Mouse (Mus musculus) kidney, postnatal 14 days (tissue): ENCODE data around the gene Isoc2b.
A peak's percentile ranks its signal among the peaks of the same experiment; 100 is the strongest.

ENCODE experiments used
- DNase-seq: peaks from one replicate; pipeline ENCODE4 v3.0.0; 2022; ENCODE audit warnings: mixed read lengths

The Isoc2b gene

DNA sequence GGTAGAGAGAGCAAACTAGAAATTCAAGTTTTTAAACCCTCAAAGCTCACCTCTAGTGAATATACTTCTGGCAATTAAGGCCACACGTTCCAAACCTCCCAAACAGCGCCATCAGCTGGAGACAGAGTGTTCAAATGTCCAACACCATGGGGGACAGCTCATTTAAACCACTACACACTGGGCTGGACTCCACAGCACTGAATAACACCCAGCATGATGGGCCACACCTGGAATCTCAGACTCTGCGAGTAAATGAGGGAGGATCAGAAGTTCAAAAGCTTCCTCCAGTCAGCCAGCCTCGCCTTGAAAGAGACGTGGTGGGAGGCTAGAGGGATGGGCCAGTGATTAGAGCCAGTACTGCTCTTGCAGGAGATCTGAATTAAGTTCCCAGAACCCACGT lies at the start of gene Isoc2b:
Isoc2b (minus strand) TSS at position 126 of the 400 bp plus-strand sequence.
- DNase-seq, result no peak

DNA sequence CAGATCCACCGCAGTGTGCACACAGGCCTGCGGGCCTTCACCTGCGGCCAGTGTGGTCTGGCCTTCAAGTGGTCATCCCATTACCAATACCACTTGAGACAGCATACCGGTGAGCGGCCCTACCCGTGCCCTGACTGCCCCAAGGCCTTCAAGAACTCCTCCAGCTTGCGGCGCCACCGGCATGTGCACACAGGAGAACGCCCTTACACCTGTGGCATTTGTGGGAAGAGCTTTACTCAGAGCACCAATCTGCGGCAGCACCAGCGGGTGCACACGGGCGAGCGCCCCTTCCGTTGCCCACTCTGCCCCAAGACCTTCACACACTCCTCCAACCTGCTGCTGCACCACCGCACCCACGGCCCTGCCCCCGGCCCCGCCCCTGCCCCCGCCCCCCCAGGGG lies 49.0 kb upstream of the Isoc2b start:
- DNase-seq, result no peak

DNA sequence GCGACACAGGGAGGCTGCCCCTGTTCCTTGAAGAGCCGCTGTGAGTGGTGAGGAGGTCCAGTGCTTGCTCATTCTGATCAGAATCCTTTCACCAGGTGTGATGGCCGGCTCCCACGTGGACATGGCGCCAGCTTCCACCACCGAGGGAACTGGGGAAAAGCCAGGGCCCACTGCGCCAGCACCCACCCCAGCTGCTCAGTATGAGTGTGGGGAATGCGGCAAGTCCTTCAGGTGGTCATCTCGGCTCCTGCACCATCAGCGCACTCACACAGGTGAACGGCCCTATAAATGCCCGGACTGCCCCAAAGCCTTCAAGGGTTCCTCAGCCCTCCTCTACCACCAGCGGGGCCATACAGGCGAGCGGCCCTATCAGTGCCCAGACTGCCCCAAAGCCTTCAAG lies 48.6 kb upstream of the Isoc2b start:
- DNase-seq, result no peak

DNA sequence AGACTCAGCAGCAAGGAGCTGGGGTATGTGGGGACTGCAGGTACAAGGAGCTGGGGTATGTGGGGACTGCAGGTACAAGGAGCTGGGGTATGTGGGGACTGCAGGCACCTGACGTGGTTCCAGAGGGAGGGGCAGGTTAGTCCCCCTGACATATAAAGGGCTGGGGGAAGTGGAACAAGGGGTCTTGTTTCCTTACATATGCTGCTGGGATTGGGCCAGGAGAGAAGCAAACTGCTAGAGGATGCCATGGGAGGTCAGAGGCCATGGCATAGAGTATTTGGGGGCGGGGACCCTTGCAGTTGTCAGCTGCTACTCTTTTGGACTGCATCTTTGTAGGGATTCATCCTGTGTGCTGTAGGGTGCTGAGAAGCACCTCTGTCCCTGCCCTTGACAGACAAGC lies 47.4 kb upstream of the Isoc2b start:
- DNase-seq, result no peak

DNA sequence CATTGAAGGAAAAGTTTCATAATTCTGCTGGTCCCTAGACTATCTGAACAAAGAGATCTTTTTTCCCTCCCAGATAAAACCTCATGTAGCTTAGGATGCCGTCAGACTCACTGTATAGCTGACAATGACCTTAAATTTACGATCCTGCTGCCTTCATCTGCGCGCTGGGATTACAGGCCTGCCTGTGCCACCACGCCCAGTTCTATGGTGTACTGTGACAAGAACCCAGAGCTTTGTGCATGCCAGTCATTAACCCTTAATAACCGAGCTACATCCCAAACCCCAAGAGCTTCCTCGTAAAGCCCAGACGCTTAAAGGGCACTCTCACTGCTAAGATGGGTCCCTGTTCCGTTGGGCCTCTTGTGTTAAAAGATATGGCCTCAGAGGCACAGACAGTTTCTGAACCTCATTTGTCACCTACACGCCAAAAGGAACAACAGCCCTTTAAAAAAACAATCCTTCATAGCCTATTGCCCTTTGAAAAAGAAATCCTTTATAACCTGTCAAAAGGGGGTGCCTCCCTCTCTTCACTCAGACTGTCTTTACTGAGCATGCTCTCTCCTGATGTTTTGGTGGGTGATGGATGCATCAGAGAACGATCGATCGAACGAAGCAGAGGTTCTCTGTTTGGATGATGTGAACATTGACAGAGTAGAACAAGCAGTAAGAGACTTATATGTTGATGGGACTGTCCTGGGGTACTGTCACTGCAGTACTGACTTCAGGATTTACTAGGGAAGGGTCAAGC lies 45.8 kb upstream of the Isoc2b start:
- DNase-seq, result peak; percentile 43

DNA sequence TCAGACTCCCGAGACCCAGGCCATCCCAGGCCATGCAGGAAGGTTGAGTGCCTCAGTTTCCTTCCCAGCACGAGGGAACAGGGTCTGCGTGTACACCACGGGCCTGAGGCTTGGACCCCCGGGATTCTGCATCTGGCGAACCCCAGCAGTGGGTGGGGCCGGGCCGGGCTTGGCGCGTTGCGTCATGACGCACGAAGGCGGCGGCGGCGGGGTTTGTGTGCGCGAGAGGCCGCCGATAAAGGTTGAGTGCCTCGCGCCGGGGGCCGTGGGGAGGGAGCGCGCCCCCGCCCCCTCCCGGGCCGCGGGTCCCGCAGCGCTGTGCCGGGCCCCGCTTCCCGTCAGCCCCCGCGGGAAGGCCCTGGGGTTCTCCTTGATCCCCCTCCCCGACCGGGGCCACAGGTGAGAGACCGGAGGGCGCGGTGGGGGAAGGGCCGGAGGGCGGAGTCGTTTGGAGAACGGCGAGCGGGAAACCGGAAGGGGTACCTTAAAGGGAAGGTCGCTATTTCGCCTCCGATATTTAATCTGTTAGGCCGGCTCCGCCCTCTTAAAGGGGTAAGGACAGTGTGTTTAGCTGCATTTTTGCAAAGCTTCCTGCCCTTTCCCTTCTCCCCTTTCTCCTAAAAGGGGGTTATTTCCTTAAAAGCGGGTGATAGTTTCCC lies 45.1 kb upstream of the Isoc2b start, which contains the start of gene Zfp628:
Zfp628 (plus strand) TSS at position 211 of the 659 bp plus-strand sequence.
- DNase-seq, result peak; percentile 96

DNA sequence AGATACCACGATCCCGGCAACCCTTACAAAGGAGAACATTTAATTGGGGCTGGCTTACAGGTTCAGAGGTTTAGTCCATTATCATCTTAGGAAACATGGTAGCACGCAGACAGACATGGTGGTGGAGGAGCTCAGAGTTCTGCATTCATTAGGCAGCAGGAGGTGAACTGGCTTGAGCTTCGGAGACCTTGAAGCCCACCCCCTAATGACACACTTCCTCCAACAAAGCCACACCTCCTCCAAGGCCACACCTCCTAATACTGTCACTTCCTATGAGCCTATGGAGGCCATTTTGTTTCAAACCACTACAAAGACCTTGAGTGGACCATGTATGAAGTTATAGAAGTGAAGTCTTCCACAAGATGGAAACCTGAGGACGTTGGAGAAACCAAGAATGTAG lies 42.2 kb upstream of the Isoc2b start:
- no peak for DNase-seq

DNA sequence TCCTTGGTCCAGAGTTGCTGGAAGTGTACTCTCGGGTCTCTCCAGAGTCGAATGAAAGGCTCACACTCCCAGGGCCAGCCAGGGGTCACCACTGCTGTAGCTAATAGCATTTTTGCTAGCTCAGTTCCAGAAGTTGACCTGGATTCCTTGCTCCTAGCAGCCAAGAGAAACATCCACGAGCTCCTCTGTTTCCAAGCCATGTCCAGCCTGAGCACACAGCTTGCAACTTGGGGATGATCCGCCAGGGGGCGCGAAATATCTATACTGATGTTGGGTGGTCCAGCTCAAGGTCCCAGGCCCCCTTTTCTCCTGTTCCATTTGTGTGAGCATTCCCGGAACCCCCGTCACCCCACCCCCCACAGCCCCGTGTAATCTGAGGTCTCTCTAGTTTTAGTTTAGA lies 41.5 kb upstream of the Isoc2b start:
- DNase-seq, result peak; percentile 66

DNA sequence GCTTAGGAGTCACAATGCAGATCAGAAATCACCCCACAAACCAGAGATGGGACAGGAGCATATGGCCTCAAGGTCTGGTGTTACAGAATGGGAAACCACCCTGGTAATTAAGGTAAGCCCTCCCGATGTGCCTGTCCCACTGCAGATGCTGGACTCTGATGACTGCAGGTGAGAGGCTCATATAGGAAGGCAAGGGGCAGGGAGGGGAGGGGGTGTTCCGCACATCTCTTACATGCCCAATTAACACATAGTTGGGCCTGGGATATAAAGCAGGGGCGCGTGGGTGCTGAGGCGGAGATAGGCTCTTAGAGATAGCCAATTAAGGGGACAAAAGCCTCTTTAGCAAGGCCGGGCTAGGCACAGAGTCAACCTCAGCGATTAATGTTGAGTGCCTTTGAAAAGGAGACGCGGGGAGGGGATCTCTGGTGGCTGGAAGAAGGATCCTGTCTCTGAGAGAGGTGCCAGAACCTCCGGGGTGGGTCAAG lies 36.5 kb upstream of the Isoc2b start, which contains the start of gene Gm36210:
Gm36210 (minus strand) TSS at position 51 of the 485 bp plus-strand sequence.
- no peak for DNase-seq

DNA sequence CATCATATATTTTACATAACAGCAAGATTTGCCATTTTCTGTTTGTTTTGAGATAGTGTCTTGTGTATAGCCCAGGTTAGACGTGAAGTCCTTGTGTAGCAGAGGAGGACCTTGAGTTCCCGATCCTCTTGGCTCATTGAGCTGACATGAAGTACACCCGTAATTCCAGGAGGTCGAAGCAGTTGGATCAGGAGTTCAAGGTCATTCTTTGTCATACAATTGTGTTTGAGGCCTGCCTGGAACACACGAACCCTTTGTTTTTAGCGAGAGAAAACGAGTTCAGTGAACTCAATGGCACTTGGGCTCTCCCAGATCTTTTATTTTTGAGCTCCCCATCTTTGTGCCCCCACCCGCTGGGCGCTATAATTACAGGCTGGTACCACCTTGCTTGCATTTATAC lies 32.3 kb upstream of the Isoc2b start:
- no peak for DNase-seq

DNA sequence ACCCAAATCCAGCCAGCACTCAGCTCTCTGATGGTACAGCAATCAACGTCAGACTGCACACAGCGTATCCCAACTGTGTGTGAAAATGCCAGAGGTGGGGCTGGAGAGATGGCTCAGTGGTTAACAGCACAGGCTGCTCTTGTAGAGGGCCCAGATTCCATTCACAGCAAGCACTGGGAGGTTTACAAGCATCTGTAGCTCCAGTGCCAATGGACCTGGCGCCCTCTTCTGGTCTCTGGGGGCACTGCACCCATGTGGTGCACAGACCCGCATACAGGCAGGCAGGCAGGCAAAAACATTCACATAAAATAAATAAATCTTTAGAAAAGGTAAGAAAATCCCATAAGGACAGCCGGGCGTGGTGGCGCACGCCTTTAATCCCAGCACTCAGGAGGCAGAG lies 31.1 kb upstream of the Isoc2b start:
- DNase-seq, result no peak

DNA sequence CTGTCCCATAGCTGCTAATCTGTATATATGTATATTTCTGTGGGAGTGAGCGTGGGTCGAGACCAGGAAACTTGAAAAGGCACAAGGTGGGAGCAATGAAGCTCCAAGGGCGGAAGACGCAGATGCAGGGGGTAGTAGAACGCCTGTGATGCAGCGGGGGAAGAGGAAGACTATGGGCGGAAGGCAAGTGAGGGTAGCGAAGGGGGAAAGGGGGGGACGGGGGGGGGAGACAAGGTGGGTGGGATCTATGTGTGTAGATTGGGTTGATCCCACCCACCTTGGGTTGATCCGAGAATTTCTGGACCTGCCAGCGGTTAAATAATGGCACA lies 30.4 kb upstream of the Isoc2b start:
- no peak for DNase-seq

DNA sequence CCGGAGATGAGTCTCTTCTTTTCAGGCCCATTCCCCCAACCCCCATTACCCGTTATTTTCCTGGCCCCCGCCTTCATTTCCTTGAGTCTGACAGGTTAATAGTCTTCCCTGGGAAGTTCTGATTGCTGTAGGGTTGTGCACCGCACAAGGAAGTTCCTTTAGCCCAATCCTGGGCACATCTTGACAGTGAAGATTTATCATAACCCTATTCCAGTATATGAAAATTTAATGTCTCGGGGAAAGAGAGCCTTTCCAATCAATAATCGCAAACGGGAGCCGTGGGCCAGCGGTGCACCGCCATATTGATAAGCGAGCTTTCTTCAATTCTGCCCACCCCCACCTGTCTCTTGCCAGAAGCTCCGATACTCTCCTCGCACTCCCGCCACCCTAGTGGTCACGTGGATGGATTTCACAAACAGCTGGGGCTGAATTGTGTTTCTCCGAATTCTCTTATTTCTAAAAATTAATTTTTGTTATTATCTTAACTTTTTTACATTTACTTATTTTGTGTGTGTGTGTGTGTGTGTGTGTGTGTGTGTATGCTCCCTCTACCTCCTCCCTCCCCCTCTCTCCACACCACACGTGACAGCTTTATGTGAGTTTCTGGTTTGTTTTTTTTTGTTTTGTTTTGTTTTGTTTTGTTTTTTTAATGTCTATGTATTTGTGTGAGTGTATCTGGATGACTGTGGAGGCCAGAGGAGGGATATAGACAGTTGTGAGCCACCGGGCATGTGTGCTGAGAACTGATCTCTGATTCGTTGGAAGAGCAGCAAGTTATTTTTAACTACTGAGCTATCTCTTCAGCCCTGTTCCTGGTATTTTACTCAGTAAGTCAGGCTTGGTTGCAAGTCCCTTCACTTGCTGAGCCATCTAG lies 29.8 kb upstream of the Isoc2b start:
- no peak for DNase-seq

DNA sequence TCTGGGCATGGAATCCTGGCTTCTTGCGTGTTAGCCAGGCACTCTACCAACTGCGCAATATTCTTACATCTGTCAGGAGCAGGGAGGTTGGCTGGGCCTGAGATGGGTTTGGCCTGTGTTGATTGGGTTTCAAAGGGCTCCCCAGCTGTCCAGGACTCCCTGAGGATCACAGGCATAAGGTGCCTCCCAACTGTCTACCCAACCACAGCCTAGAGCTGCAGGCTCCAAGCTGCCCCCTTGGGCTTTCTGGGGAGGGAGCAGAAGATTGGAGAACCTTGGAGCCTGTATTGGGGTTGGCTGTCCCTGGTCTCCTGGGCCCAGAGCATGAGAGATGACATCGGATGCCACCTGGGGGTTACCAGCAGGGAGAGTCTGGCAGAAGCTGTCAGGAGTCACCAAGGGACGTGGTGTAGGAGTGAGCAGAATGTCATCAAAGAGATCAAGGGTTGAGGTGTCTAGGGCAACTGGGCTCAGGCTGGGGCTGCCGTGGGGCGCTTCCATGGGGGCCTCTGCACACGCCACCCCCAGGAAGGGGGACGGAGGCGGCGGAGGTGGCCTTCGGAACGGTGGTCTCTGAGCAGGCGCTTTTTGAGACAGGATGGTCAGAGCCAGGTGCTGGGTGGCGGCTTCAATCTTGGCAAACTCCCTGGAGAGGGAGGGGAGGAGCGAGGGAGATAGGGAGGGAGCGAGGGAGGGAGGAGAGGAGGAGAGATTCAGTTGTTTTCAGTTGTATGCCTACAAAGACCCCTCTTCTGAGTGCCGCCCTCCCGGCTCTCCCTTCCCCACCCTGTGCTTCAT lies 29.0 kb upstream of the Isoc2b start:
- no peak for DNase-seq

DNA sequence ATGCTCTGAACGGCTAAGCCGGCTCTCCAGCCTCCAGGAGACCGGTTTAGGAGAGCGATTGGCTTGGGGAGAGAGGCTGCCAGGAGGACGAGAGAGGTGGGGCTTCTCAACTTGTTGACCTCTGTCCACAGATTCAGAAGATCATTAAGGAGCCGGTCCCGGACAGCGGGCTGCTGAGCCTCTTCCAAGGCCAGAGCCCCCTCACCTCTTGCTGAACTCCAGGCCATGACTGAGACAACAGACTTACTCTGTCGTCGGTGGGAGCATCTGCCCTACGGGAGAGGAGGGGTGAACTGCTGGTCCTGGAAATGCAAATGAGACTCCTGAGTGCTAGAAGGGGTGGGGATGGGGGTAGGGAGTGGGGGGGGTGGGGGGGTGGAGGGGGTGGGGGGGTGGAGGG lies 25.1 kb upstream of the Isoc2b start:
- DNase-seq, result no peak

DNA sequence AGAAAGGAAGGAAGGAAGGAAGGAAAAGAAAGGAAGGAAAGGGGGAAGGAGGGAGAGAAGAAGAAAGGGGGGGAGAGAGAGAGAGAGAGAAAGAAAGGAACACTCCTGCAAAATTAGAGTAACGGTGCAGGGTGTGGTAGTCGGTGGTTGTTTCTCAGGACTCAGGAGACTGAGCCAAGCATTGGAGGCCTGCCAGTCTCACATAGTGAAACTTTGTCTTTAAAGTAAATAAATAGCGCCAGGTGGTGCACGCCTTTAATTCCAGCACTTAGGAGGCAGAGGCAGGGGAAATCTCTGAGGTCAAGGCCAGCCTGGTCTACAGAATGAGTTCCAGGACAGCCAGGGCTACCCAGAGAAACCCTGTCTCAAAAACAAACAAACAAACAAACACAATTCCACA lies 16.6 kb upstream of the Isoc2b start:
- DNase-seq, result no peak

DNA sequence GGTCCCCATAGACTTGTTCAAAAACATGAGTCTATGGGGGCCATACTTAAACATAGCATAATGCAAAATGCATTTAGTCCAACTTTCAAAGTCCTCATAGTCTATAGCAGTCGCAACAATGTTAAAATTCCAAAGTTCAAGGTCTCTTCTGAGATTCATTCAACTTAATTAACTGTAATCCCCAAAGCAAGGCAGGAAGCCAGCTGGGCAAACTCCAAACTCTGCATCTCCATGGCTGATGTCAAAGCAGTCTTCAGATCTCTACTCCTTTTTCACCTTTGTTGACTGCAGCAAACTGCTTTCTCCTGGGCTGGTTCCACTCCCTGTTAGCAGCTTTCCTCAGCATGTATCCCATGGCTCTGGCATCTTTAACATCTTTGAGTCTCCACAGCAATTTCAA lies 9.0 kb upstream of the Isoc2b start:
- peak; percentile 24 for DNase-seq

DNA sequence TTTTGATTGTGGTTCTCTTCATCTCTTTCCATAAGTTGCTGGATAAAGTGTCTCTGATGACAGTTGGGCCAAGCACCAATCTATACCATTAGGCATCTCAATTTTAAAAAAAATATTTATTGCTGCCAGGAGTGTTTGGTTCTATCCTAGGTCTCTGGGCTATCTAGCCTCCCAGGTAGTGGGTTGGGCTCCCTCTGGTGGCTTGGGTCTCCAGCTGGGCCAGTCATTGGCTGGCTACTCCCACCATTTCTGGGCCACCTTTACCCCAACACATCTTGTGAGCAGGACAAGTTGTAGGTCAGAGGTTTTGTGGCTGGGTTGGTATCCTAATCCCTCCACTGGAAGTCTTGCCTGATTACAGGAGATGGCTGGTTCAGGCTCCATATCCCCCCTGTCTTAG lies 8.1 kb upstream of the Isoc2b start:
- peak; percentile 39 for DNase-seq

DNA sequence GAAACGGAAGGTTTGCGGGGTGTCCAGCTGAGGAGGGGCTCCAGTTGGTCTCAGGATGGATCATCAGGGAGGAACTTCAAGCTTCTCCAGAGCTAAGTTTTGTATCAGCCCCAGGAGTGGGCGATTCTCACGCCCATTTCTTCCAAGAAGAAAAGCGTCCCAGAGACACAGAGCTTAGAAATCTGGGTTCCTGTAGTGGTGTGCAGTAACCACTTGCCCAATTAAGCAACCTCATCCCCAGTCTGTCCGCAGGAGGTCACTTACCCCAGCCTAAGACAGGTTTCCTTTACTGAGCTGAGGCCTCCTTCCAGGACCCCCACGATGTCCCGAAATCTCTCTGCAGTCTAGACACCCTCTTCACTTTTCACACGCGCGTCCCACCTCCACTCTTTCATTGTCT lies 7.2 kb upstream of the Isoc2b start:
- no peak for DNase-seq

DNA sequence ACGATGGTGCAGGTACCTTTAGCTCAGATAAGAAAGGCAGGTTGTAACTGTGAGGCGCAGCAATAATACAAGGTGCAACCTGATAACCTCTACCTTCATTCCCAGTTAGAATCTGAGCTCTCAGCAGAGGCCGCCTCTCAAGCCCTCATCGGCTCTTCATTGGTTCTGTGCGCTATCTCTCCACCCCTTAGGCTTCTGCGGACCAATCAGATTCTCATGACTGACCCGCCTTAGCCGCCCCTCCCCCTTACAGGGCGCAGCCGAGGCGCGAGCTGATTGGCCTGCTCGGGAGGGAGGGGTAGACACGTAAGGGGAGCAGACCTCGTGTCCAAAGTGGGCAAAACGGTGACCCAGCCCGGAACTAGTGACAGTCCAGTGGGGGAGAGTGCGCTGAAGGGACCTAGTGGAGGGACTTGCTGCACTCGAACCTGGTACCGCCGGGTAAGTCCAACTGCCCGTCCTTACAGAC lies 6.7 kb upstream of the Isoc2b start, which contains the start of gene Isoc2a:
Isoc2a (plus strand) TSS at position 401 of the 469 bp plus-strand sequence.
- DNase-seq, result peak; percentile 94

DNA sequence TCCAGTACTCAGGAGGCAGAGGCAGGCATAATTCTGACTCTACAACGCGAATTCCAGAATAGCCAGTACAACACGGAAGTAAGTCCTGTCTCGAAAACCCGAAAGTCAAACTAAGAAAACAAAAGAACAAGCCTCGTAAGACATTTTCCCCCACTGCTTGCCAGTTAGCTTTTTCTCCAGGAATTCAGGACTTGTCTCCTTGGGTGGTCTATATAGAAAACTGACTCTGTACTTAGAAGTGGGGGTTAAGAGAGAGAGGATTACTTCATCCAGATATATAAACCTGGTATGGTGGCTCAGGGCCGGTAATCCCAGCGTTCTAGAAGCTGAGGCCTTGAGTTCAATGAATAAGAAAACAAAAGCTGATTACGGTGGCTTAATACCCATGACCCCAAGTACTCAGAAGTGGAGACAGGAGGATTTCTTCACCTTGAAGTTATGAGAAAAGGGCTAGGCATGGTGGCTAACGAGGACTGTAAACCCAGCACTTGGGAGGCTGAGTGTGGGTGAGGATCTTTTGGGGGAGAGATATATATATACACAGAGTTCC lies 3.4 kb downstream of the Isoc2b start:
- DNase-seq, result no peak
